ENCODE assay signal across 9 mouse cellular contexts in the genomic region with DNA sequence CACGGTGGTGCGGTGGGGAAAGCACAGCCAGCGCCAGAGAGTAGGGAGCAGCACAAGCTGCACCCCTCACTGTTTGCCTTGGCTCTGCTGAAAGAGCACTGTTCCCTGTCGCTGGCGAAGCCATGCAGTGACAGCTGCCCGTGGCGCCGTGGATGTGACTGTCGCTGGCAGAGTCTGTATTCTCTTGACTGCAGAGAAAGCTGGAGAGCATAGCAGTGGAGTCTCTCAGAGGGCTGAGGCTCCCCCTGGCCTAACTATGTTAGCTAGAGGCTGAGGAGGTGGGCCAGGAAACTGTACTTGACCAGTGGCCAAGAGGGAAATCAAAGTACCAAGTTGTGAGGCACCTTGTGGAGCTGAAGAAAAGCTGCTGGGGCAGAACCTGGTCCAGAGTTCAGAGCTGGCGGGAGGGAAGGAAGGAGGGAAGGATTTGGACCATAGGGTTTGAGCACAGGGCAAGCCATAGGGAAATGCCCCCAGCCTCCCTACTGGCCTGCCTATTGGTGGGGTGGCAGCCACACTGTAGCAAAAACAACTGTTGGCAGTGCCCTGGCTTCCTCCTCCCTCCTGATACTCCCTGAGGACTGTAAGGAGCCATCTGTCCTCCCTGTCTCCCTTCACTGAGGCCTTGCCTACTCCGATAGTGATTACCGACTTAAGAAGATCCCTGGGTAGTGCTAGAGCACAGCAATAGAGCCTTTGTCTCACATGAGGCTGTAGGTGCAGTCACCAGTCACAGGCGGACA. TPM values are rescaled to one million over a fixed set of nuclear protein-coding genes. Genes with fewer than 3 reads are reported as not detected.
DNase-seq lines count a peak whose midpoint lies in the region; ATAC-seq and TF ChIP-seq lines count a peak whose summit lies in the region.
"Had no signal": no experiment of that assay in that cellular context is flagged by ENCODE, and none has a peak within 500 bp of the region (broad histone marks: within the 10 kb centered on the region; RNA-seq: fewer than 3 reads in every experiment).

No protein-coding gene starts in this region.

- H3K36me3 ChIP-seq in heart, adult 2 months (ENCODE audit: control insufficient read depth, insufficient read depth, low read length): peaks cover 2% of the 10 kb centered on the region
- peaks cover 86% of the 10 kb centered on the region for H3K36me3 ChIP-seq in hindbrain, embryonic 15.5 days
- peaks cover 11% of the 10 kb centered on the region for H3K36me3 ChIP-seq in lung, postnatal 0 days (ENCODE audit: insufficient read depth, low read length)

- H3K27me3 ChIP-seq in heart, adult 2 months (ENCODE audit: control insufficient read depth, insufficient read depth, low read length): no peaks in the 10 kb centered on the region
- H3K27me3 ChIP-seq in hindbrain, embryonic 15.5 days: no peaks in the 10 kb centered on the region
- no peaks in the 10 kb centered on the region for H3K27me3 ChIP-seq in lung, postnatal 0 days (replicated peaks; ENCODE audit: insufficient read depth, low read length)
- H3K27me3 ChIP-seq: limb, embryonic 12.5 days had no signal

- TF ChIP-seq CTCF in heart, adult 2 months (IDR thresholded peaks at IDR 0.05): no peak
- no peak for TF ChIP-seq CTCF in brain, embryonic 14.5 days (IDR thresholded peaks at IDR 0.05; ENCODE audit: borderline replicate concordance, extremely low read depth, insufficient read depth, insufficient read length)
- no peak for TF ChIP-seq CTCF in lung, postnatal 0 days (IDR thresholded peaks at IDR 0.05)

- peak overlapping the region; percentile 85 for H3K27ac ChIP-seq in heart, adult 2 months
- peak overlapping the region; percentile 45 for H3K27ac ChIP-seq in hindbrain, embryonic 15.5 days (replicated peaks)
- H3K27ac ChIP-seq in lung, postnatal 0 days (ENCODE audit: low read length): no peak overlapping the region
- H3K27ac ChIP-seq: limb, embryonic 12.5 days had no signal

- H3K4me2 ChIP-seq in hindbrain, embryonic 15.5 days: no peak overlapping the region
- no peak overlapping the region for H3K4me2 ChIP-seq in lung, postnatal 0 days (replicated peaks; ENCODE audit: low read depth, low read length)
- H3K4me2 ChIP-seq: limb, embryonic 12.5 days had no signal

- no peaks in the 10 kb centered on the region; the same call in 1 of the 2 replicates for H3K79me2 ChIP-seq in heart, adult 2 months (replicated peaks; ENCODE audit: control insufficient read depth, insufficient read depth, low read length)

- WGBS in heart, adult 2 months: 42% methylated on average over 13 of the region's 13 CpGs
- 67% methylated on average over 13 of the region's 13 CpGs for WGBS in hindbrain, embryonic 15.5 days
- WGBS in lung, postnatal 0 days: 86% methylated on average over 13 of the region's 13 CpGs

- peaks cover 6% of the 10 kb centered on the region for H3K4me1 ChIP-seq in heart, adult 2 months (ENCODE audit: control insufficient read depth, insufficient read depth, low read length)
- H3K4me1 ChIP-seq in hindbrain, embryonic 15.5 days (replicated peaks): peaks cover 12% of the 10 kb centered on the region; the same call in 1 of the 2 replicates
- H3K4me1 ChIP-seq in lung, postnatal 0 days (ENCODE audit: insufficient read depth, low read depth, low read length): no peaks in the 10 kb centered on the region

- peak overlapping the region; percentile 8; the same call in 1 of the 2 replicates for H3K4me3 ChIP-seq in heart, adult 2 months
- no peak overlapping the region for H3K4me3 ChIP-seq in hindbrain, embryonic 15.5 days
- no peak overlapping the region for H3K4me3 ChIP-seq in lung, postnatal 0 days (ENCODE audit: low read depth, low read length)
- H3K4me3 ChIP-seq: limb, embryonic 12.5 days had no signal

- no peak for DNase-seq in heart, adult 2 months
- DNase-seq in heart, postnatal 14 days: no peak
- DNase-seq in brain, embryonic 14.5 days (ENCODE audit: low read depth): peak; percentile 49
- peak; percentile 64 to 70 for DNase-seq in left cerebral cortex, postnatal 14 days (ENCODE audit: low spot score in 2 of 2)
- no peak for DNase-seq in adrenal gland, adult 18-20 months (ENCODE audit: low spot score in 2 of 2)
- no peak for DNase-seq in lung, postnatal 0 days (ENCODE audit: low spot score)

- 0 out of 2 replicates have a peak, but pooled peaks have one; percentile 11 for TF ChIP-seq POLR2A in heart, adult 2 months (IDR thresholded peaks at IDR 0.05; ENCODE audit: insufficient read depth, low read depth, low read length)
- no peak for TF ChIP-seq POLR2A in brain, embryonic 14.5 days (IDR thresholded peaks at IDR 0.05; ENCODE audit: borderline replicate concordance, extremely low read depth, insufficient read depth, insufficient read length, poor library complexity, severe bottlenecking)

- 0 out of 2 replicates have a peak, but pooled peaks have one; percentile 27 for ATAC-seq in hindbrain, embryonic 15.5 days (ENCODE audit: low FRiP score, low read depth)
- no peak for ATAC-seq in megakaryocyte progenitor cell, adult 5-6 weeks (replicated peaks; ENCODE audit: poor library complexity)
- ATAC-seq in lung, postnatal 0 days: no peak

- TF ChIP-seq EP300 in heart, adult 2 months (IDR thresholded peaks at IDR 0.05; ENCODE audit: insufficient read depth, low read depth, low read length): no peak
- no peak for TF ChIP-seq EP300 in lung, postnatal 0 days (IDR thresholded peaks at IDR 0.05)

- peak overlapping the region; percentile 14 for H3K9ac ChIP-seq in heart, adult 2 months (ENCODE audit: low read depth, low read length)
- no peak overlapping the region for H3K9ac ChIP-seq in hindbrain, embryonic 15.5 days
- no peak overlapping the region for H3K9ac ChIP-seq in lung, postnatal 0 days (replicated peaks; ENCODE audit: low read depth)
- H3K9ac ChIP-seq: limb, embryonic 12.5 days had no signal

- H3K9me3 ChIP-seq in hindbrain, embryonic 15.5 days: no peaks in the 10 kb centered on the region
- H3K9me3 ChIP-seq in lung, postnatal 0 days (ENCODE audit: low read length): no peaks in the 10 kb centered on the region
- H3K9me3 ChIP-seq: limb, embryonic 12.5 days had no signal

- intact Hi-C loops in heart, adult 2 months (cut with DNase I): no loop called here
- intact Hi-C loops in heart, postnatal 14 days (cut with DNase I): no loop called here
- intact Hi-C loops in left cerebral cortex, postnatal 14 days (cut with DNase I): no loop called here

RNA-seq across cellular contexts. Expression of gene Kmt5a, which starts 13.8 kb away (rescaled TPM):
- 100 to 1,000 TPM; 191 to 210 TPM for total RNA-seq in heart, adult 2 months (2021)
- polyA plus RNA-seq in heart, adult 2 months (2012; rRNA removed): 136 and 162 TPM in 2 replicates
- total RNA-seq in heart, postnatal 14 days (2021): 100 to 1,000 TPM; 161 to 185 TPM
- 69.9 and 70.8 TPM in 2 replicates for polyA plus RNA-seq in brain, embryonic 14.5 days (2012; rRNA removed)
- polyA plus RNA-seq in hindbrain, embryonic 15.5 days (2015; fragmentation: Nextera tagmentation; extraction: Ambion mirVana): 42.0 and 49.3 TPM in 2 replicates
- total RNA-seq in left cerebral cortex, postnatal 14 days (2021): 10 to 100 TPM; 44.3 to 48.7 TPM
- total RNA-seq in megakaryocyte progenitor cell, adult 5-6 weeks (2015): 285 and 312 TPM in 2 replicates
- 134 and 164 TPM in 2 replicates for total RNA-seq in megakaryocyte progenitor cell, adult 5-6 weeks (2017)
- total RNA-seq in adrenal gland, adult 18-20 months (2021): 100 to 1,000 TPM; 141 to 218 TPM
- polyA plus RNA-seq in lung, postnatal 0 days (2015; fragmentation: Nextera tagmentation; extraction: Ambion mirVana): 18.0 and 21.9 TPM in 2 replicates

RNA-seq across cellular contexts. Expression of gene Rilpl2, which starts 24.7 kb away (rescaled TPM):
- 1 to 10 TPM; 6.8 to 9.1 TPM for total RNA-seq in heart, adult 2 months (2021)
- 6.9 and 8.4 TPM in 2 replicates for polyA plus RNA-seq in heart, adult 2 months (2012; rRNA removed)
- total RNA-seq in heart, postnatal 14 days (2021): 1 to 10 TPM; 8.8 to 9.5 TPM
- 22.7 and 24.4 TPM in 2 replicates for polyA plus RNA-seq in brain, embryonic 14.5 days (2012; rRNA removed)
- polyA plus RNA-seq in hindbrain, embryonic 15.5 days (2015; fragmentation: Nextera tagmentation; extraction: Ambion mirVana): 28.8 and 29.1 TPM in 2 replicates
- total RNA-seq in left cerebral cortex, postnatal 14 days (2021): 10 to 100 TPM; 24.7 to 25.8 TPM
- 49.0 and 63.6 TPM in 2 replicates for total RNA-seq in megakaryocyte progenitor cell, adult 5-6 weeks (2015)
- total RNA-seq in megakaryocyte progenitor cell, adult 5-6 weeks (2017): 45.2 and 50.1 TPM in 2 replicates
- total RNA-seq in adrenal gland, adult 18-20 months (2021): 10 to 100 TPM; 22.3 TPM
- 31.5 and 32.7 TPM in 2 replicates for polyA plus RNA-seq in lung, postnatal 0 days (2015; fragmentation: Nextera tagmentation; extraction: Ambion mirVana)

RNA-seq across cellular contexts. Expression of gene Sbno1, which starts 27.7 kb away (rescaled TPM):
- 10 to 100 TPM; 58.8 to 62.9 TPM for total RNA-seq in heart, adult 2 months (2021)
- 11.3 and 18.5 TPM in 2 replicates for polyA plus RNA-seq in heart, adult 2 months (2012; rRNA removed)
- 10 to 100 TPM; 66.7 to 70.9 TPM for total RNA-seq in heart, postnatal 14 days (2021)
- 42.1 and 53.2 TPM in 2 replicates for polyA plus RNA-seq in brain, embryonic 14.5 days (2012; rRNA removed)
- polyA plus RNA-seq in hindbrain, embryonic 15.5 days (2015; fragmentation: Nextera tagmentation; extraction: Ambion mirVana): 84.9 and 93.0 TPM in 2 replicates
- 100 to 1,000 TPM; 139 to 153 TPM for total RNA-seq in left cerebral cortex, postnatal 14 days (2021)
- total RNA-seq in megakaryocyte progenitor cell, adult 5-6 weeks (2015): 94.8 and 95.7 TPM in 2 replicates
- 162 and 219 TPM in 2 replicates for total RNA-seq in megakaryocyte progenitor cell, adult 5-6 weeks (2017)
- 10 to 100 TPM; 93.2 to 93.4 TPM for total RNA-seq in adrenal gland, adult 18-20 months (2021)
- polyA plus RNA-seq in lung, postnatal 0 days (2015; fragmentation: Nextera tagmentation; extraction: Ambion mirVana): 46.5 and 58.0 TPM in 2 replicates

RNA-seq across cellular contexts. Expression of gene Snrnp35, which starts 29.4 kb away (rescaled TPM):
- total RNA-seq in heart, adult 2 months (2021): 10 to 100 TPM; 10.5 to 14.5 TPM
- polyA plus RNA-seq in heart, adult 2 months (2012; rRNA removed): 2.4 and 4.5 TPM in 2 replicates
- total RNA-seq in heart, postnatal 14 days (2021): 10 to 100 TPM in 1 of 2 experiments, 1 to 10 TPM in 1; 9.6 to 13.1 TPM
- 9.4 and 13.8 TPM in 2 replicates for polyA plus RNA-seq in brain, embryonic 14.5 days (2012; rRNA removed)
- 20.3 and 22.1 TPM in 2 replicates for polyA plus RNA-seq in hindbrain, embryonic 15.5 days (2015; fragmentation: Nextera tagmentation; extraction: Ambion mirVana)
- 10 to 100 TPM; 20.9 to 24.2 TPM for total RNA-seq in left cerebral cortex, postnatal 14 days (2021)
- 2.8 and 6.4 TPM in 2 replicates for total RNA-seq in megakaryocyte progenitor cell, adult 5-6 weeks (2015)
- 5.4 and 9.0 TPM in 2 replicates for total RNA-seq in megakaryocyte progenitor cell, adult 5-6 weeks (2017)
- 10 to 100 TPM; 20.8 to 21.9 TPM for total RNA-seq in adrenal gland, adult 18-20 months (2021)
- polyA plus RNA-seq in lung, postnatal 0 days (2015; fragmentation: Nextera tagmentation; extraction: Ambion mirVana): 11.7 and 12.8 TPM in 2 replicates

Comparison
In these comparisons a context has a peak if more than half of its experiments do, and no peak if none do; other contexts are left out.
1. DNase-seq: peak in brain, embryonic 14.5 days (single experiment) and left cerebral cortex, postnatal 14 days (2 of 2); none in heart, adult 2 months (0 of 2), heart, postnatal 14 days (0 of 2), adrenal gland, adult 18-20 months (0 of 2) and lung, postnatal 0 days (single experiment).